Mouse (Mus musculus): Measurements from ENCODE around the gene Myoz2.

DNA sequence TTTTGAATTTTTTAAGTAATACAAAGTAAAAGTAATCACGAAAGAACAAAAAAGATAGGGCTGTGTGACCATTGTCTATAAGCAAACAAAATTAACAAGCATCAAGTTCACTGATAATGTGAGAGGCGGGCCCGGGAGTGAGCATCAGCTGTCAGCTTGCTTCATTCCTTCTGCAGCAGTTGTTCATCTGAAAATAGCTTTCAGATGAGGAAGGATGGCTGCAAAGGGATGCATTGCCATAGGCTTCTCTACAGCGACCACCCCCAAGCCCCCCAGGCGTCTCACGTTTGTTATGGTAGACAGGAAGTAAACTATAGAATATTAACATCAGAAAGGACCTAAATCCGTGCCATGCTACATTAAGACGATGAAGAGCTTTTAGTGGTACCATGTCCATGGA is 1.0 kb downstream of the Myoz2 start:
- TF ChIP-seq CTCF (IDR thresholded peaks at IDR 0.05; ENCODE audit: insufficient read depth, low read length) (no peak), POLR2A (IDR thresholded peaks at IDR 0.05; ENCODE audit: borderline replicate concordance, extremely low read depth, low read depth, low read length) (no peak)

All from lung, adult 2 months (tissue).